Mouse (Mus musculus): Measurements from ENCODE around the gene Ugt2a2.
"Not testable (repeated sequence)": the region's sequence is repeated elsewhere in the genome, so short reads cannot be mapped to it uniquely, and the experiment has no call there.

The Ugt2a2 gene

DNA sequence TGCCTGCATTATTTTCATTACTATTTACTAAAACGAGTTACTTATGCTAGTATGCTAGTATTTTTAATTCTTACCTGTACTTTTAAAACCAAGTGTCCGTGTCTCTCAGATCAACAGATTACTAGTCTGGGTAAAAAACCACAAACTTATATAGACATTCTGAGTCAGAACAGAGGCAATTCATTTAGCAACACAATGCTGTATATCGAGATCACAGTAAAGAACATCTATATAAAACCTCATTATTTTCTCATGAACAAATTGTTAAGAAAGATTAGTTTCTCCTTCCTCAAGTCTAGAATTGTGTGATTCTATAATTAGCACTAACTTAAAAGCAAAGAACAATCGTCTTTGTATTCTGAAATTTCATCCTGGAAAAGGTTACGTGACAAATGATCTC, at the start of gene Ugt2a2:
Gene Ugt2a2 (minus strand): TSS at position 101 of the 400 bp plus-strand sequence.
- no peak for DNase-seq (ENCODE audit: extremely low spot score)

DNA sequence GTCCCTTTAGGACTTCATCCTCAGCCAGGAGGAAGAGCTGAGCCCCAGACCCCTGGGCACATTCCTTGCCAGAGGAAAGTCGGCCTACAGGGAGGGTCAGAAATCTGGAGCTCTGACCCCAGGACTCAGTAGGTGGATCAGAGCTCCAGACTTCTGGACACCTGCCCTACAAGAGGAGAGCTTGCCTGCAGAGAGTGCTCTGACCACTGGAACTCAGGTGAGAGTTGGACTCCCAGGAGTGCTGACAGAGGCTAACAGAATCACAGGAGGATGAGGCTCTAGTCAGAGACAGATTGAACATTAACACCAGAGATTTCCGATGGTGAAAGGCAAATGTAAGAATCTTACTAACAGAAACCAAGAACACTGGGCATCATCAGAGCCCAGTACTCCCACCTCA, 41.5 kb upstream of the Ugt2a2 start:
- not testable (repeated sequence) for DNase-seq (ENCODE audit: extremely low spot score)

DNA sequence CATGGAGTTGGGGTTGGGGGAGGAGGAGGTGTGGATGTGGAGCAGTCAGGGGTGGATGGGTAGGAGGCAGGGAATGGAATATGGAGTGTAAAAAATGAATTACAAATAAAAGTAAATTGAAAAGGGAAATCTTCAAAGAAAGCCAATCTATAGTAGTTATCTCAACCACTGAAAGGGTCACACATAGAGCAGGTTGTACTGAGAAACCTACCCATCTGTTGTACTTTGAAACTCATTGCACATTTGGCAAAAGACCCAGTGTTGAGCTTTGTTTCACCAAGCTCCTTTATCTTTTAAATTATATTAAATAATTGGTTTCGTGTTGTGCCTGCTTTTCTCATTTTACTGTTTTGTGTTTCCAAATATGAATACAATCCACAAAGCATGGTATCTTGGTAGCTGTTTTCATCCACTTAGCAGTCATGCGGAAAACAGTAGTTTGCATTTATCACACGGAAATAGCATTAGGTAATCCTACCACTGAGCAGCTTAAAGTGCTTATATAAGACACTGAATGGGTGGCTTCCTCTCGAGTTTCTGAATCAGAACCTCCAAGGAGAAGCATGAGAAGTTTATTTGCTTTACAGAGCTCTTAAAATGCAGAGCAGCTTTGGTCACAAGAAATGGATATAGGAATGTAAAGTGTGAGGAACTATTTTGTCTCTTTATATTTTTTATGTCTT, 23.9 kb upstream of the Ugt2a2 start:
- DNase-seq (ENCODE audit: extremely low spot score) = no peak

DNA sequence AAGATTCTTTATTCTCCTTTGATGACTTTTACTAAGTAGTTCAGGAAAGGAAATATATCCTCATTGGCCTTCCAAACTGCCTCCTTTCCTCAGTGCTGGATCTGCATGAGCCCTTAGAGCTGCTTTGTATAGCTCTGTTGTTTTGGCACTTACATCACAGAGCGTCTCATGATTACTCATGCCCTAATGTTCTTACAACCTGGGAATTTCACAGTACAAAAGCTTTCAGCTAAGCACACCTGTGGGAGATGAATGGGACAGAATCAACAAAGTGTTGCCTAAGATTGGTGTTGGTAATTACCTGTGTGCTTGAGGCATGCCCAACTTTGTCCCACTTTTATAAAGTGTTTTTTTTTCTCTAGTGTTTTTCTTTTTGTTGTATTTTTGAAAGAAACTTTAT, 20.6 kb upstream of the Ugt2a2 start:
- DNase-seq (ENCODE audit: extremely low spot score) = no peak

DNA sequence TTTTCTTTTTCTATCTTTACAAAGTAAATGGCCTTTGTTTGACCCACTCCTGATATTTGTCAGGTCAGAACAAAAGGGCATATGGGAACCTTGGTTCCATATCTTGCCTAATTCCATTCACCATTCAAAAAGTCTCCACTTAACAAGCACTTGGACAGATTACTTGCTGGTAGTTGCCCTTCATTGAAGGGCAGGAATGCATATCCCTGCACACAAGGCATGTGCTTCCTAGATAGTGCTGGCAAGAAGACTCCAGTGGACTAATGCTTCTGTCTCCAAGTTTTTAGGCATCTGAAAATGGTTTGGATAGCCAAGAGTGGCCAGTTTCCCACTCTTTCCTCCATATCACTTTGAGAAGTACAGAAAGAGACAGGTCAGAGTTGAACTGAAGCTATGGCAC, 17.3 kb upstream of the Ugt2a2 start:
- no peak for DNase-seq (ENCODE audit: extremely low spot score)

DNA sequence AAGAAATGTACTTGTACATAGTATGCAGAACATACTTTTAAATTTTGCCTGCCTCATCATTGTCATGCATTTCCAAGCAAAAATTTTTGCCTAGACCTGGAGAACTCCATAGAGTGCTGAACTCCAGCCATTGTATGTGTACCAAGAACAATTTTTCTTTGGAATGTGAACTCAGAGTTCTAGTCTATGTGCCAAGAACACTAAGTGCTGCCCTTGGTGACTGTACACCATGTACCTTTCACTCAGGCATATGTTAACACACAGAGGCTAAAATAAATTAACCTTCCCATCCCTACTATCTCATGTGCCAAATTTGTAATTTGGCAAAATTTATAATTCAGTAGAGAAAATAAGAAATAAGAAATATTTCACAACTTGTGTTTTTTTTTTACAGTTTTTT, 16.9 kb upstream of the Ugt2a2 start:
- no peak for DNase-seq (ENCODE audit: extremely low spot score)

DNA sequence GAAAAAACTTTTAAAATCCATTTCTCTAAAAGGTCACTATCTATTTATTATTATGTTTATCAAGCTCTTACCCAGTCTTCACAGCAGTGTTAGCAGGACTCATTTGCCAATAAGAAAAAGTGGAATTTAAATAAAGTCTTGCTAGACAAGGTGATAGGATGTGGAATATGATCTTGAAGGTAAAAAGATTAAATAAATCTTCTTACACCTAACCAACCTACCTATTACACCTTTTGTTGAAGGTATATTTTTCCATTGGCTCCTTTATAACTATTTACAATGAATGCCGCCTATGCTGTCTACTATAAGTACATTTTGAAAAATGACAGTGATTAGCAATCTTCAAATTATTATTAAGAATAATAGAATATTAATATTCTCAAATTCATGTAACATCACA, 8.7 kb upstream of the Ugt2a2 start, which contains the start of gene Ugt2a1:
Gene Ugt2a1 (minus strand): TSS at position 101 of the 400 bp plus-strand sequence.
- DNase-seq (ENCODE audit: extremely low spot score) = no peak

DNA sequence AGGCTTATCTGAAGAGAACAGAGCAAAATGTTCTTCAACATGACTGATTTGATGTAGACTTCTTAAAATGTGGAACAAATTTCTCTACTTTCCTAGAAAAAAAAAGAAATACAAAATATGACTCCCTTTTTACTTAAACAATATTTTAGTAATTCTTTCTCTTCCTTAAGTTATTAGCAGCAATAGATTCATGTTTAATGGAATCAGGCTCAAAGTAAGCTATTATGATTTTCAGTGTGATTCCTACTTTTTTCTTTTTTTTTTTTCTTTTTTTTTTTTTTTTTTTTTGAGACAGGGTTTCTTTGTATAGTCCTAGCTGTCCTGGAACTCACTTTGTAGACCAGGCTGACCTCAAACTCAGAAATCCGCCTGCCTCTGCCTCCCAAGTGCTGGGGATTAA, 4.6 kb upstream of the Ugt2a2 start, which contains the start of gene Gm43638:
Gene Gm43638 (minus strand): TSS at position 101 of the 400 bp plus-strand sequence.
- not testable (repeated sequence) for DNase-seq (ENCODE audit: extremely low spot score)

DNA sequence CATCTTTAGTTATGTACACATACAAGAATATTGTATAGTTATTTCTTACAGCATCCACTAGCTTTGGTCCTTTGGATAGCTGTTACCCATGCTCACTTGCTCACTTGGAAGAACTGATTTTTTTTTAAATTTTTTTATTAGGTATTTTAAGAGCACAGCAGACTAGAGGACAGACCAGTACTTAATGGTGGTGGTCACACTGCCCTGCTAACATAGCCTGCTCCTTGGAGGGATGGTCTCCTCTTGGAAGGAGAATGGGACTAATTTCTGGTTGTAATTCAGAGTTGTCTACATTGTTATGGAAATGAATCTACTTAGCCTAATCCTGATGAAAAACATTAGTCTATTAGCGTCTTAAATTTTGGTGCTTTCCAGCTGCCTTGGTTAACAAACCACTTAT, 23.2 kb downstream of the Ugt2a2 start:
- no peak for DNase-seq (ENCODE audit: extremely low spot score)

DNA sequence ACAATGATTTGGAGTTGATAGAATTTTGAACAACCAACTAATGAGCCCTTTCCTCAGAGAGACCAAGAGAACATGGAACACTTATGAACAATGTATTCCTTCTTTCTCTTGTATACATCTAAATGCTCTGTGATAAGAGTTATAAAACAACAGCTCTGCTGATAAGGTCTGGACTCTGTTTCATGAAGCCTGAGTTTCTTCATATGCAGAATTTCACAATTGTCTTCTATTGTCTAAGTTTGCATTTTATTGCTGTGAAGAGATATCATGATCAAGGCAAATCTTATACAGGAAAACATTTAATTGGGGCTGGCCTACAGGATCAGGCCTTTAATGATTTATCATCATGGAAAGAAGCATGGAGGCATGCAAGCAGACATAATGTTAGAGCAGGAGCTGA, 24.4 kb downstream of the Ugt2a2 start:
- DNase-seq (ENCODE audit: extremely low spot score) = no peak

DNA sequence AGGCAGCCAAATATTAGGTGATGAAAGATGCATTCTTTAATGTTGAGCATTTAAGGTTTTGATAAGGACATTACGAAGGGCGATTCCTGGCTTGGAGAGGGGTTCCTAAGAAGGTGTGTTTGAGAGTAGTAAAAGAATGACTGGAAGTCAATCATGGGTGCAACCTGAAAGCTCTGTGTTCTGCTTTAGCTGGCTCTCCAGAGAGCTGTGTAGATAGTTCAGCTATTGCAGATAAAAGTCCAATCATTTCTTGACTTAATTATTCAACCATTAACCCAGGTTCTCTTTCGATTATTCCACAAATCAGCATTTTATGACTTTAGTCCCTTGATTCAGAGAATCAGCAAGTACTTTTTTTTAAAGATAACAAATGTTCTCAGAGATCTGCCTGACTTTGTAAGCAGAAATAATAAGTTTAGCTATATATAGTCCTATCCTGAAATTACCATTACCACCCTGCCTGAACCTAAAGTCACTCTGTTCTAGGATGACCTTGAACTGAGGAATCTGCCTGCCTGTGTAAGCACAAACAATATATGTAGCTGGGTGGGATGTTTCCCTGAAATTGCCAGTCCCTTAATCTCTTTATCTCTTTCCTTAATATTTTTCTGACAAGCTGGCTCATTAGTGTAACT, 25.7 kb downstream of the Ugt2a2 start:
- DNase-seq (ENCODE audit: extremely low spot score) = no peak

DNA sequence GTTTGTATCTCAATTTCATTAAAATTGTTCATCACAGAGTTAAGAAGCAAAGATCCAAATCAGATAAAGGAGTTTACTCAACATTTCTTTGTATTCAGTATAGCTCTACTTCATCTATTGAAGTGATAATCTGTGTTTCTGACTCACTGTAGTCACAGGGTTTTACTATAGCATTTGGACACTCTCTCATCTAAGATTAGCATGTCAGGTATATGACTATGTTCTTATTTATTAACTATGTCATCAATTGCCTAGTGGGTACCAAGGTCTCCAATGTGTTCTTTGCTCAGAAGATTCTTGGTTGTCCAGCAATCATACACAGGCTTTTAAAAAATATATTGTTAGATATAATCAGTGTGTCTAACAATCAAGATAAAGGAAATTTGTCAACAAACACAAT, 26.5 kb downstream of the Ugt2a2 start:
- no peak for DNase-seq (ENCODE audit: extremely low spot score)

DNA sequence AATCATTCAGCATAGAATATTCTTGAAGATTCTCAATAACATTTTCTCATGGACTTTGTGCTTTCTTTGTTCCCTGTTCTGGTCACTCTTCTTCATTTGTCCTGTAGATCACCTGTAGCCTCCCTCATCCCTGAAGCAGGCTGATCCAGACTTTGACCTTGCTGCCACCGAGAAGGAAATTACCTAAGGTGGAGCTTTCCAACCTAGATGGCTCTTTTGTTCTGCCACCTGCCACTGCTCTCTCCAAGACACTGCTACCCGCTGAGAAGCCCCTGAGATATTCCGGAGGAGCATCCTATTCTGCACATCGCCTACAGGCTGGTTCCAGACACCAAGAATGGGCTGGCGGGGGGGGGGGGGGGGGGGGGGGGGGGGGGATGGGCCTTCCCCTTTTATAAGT, 29.5 kb downstream of the Ugt2a2 start:
- DNase-seq (ENCODE audit: extremely low spot score) = not testable (repeated sequence)

DNA sequence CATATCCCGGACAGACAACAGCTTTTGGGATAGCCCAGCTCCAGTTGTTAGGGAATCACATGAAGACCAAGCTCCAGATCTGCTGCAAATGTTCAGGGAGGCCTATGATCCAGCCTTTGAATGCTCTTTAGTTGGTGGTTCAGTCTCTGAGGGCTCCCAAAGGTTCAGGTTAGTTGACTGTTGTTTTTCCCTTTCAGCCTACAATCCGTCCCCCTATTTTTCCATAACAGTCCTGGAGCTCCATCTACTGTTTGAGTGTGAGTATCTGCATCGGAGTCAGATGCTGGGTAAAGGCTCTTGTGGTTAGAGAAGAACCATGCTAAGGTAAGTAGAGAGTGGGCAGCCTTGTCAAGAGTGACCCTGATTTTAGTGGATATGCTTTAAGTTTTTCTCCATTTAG, 45.8 kb downstream of the Ugt2a2 start:
- peak; percentile 31 for DNase-seq (ENCODE audit: extremely low spot score)

DNA sequence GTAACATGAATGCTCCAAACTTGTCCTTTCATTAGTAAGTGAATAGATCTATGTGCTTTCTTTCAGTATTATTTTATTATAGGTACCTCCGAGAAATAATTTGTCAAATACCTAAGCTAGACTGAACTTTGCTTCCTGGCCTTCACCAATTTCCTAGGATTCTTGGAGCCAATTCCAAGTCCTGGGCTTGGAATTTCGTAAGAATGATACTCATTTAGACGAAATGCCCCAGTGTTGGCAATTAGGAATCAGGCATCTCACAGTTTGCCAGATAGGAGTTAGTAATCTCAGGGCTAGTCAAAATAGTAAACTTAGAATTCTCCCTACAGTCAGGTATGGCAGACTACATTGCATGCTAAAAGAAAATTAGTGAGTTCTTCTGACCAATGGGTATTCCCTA, 56.4 kb downstream of the Ugt2a2 start:
- DNase-seq (ENCODE audit: extremely low spot score) = no peak

DNA sequence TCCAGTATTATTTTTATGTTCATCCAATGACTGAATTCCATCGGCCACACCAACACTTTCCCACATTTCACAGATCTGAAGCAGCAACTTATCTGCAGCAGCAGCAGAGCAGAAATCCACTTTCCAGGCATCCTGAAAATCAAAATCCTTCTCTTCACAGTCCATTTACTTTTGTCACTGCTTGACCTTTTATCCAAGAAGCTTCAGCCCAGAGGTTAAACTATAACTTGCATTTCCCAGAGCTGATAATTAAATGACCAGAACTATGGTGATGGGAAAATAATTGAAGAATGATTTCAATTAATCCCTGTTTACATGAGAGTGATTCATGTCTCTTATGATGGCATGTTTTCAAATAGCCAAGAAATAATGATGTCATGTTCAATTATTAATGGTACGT, 58.0 kb downstream of the Ugt2a2 start, which contains the start of gene Ugt2b38:
Gene Ugt2b38 (minus strand): TSS at position 163 of the 400 bp plus-strand sequence.
- DNase-seq (ENCODE audit: extremely low spot score) = not testable (repeated sequence)

Measured in embryo, embryonic 9.5 days (tissue).